Mouse (Mus musculus) hindbrain, embryonic 16.5 days (tissue): ENCODE measurements around the gene Mettl27. TPM values are rescaled to one million over a fixed set of nuclear protein-coding genes. Genes with fewer than 3 reads are reported as not detected.
"Not testable (repeated sequence)": the region's sequence is repeated elsewhere in the genome, so short reads cannot be mapped to it uniquely, and the experiment has no call there.

Experiments used
- ATAC-seq: fragments of 200-750 bp; cut with Nextera tagmentation; 2 replicates; pipeline ENCODE4 v1.8.0; 2017; ENCODE audit warnings: moderate TSS enrichment, moderate library complexity
- H3K27ac ChIP-seq: fragments of 300-500 bp; sonication (generic); 2 replicates; pipeline ENCODE4 v1.5.1; 2014; ENCODE audit warnings: low read depth, mild to moderate bottlenecking, control low read depth, low read length, moderate library complexity
- H3K27me3 ChIP-seq: fragments of 300-500 bp; sonication (generic); replicated peaks from 2 replicates; pipeline ENCODE4 v1.6.1; 2014; ENCODE audit warnings: low read length; ENCODE audit not compliant: control insufficient read depth, insufficient read depth
- H3K36me3 ChIP-seq: fragments of 300-500 bp; sonication (generic); 2 replicates; pipeline ENCODE4 v1.6.1; 2014; ENCODE audit warnings: mild to moderate bottlenecking, low read length, moderate library complexity, mixed read lengths; ENCODE audit not compliant: control insufficient read depth, insufficient read depth
- H3K4me1 ChIP-seq: fragments of 300-500 bp; sonication (generic); 2 replicates; pipeline ENCODE4 v1.6.1; 2014; ENCODE audit warnings: low read depth, low read length; ENCODE audit not compliant: control insufficient read depth, insufficient read depth
- H3K4me2 ChIP-seq: fragments of 300-500 bp; sonication (generic); 2 replicates; pipeline ENCODE4 v1.6.1; 2014; ENCODE audit warnings: mild to moderate bottlenecking, low read length, control low read depth, moderate library complexity
- H3K4me3 ChIP-seq: fragments of 300-500 bp; sonication (generic); 2 replicates; pipeline ENCODE4 v1.5.1; 2014; ENCODE audit warnings: mild to moderate bottlenecking, low read length, control low read depth, moderate library complexity
- H3K9ac ChIP-seq: fragments of 300-500 bp; sonication (generic); 2 replicates; pipeline ENCODE4 v1.6.1; 2014; ENCODE audit warnings: low read depth, mild to moderate bottlenecking, control low read depth, low read length, moderate library complexity
- H3K9me3 ChIP-seq: fragments of 300-500 bp; sonication (generic); 2 replicates; pipeline ENCODE4 v1.6.1; 2014; ENCODE audit warnings: mild to moderate bottlenecking, low read length, moderate library complexity; ENCODE audit not compliant: control insufficient read depth
- WGBS: fragments of 180-500 bp; shearing (Covaris S2); extraction: QIAGEN DNeasy Blood & Tissue Kit; methylation state at CpG from one replicate; pipeline ENCODE4 v1.1.7; 2014; 5-methylcytosine and 5-hydroxymethylcytosine counted together
- polyA plus RNA-seq: library from polyadenylated mRNA; unstranded; fragments of >200 nt; fragmentation: Nextera tagmentation; extraction: Ambion mirVana; gene quantifications from 2 replicates; pipeline ENCODE4 v1.2.1, GENCODE M21; 2015

The Mettl27 gene
- polyA plus RNA-seq, 1 experiment from 2014 or later: 7.0 TPM

- H3K4me2 ChIP-seq, ATAC-seq, H3K9ac ChIP-seq, H3K36me3 ChIP-seq, H3K4me3 ChIP-seq, H3K4me1 ChIP-seq, H3K9me3 ChIP-seq, H3K27ac ChIP-seq, H3K27me3 ChIP-seq: not testable (repeated sequence)
- 87% methylated on average over 5 of the region's 5 CpGs for WGBS
Measured at GRCm38 (mm10) chr5:134933686-134934085, 1.5 kb downstream of the Mettl27 start.

GRCm38 (mm10) chr5:134934666-134935065 is 2.5 kb downstream of the Mettl27 start:
- H3K36me3 ChIP-seq: no peaks in the 10 kb centered on the region
- no peak overlapping the region for H3K9ac ChIP-seq
- no peak overlapping the region for H3K4me2 ChIP-seq
- peaks cover 6% of the 10 kb centered on the region; the same call in 1 of the 2 replicates for H3K4me1 ChIP-seq
- no peak for ATAC-seq
- H3K27me3 ChIP-seq: no peaks in the 10 kb centered on the region
- H3K4me3 ChIP-seq: no peak overlapping the region
- no peak overlapping the region for H3K27ac ChIP-seq
- H3K9me3 ChIP-seq: no peaks in the 10 kb centered on the region
- WGBS: 81% methylated on average over 3 of the region's 3 CpGs

GRCm38 (mm10) chr5:134936051-134936450 is 3.9 kb downstream of the Mettl27 start:
- Histone ChIP-seq H3K9ac (no peak overlapping the region), H3K27ac (no peak overlapping the region), H3K4me1 (peaks cover 6% of the 10 kb centered on the region; the same call in 1 of the 2 replicates), H3K9me3 (no peaks in the 10 kb centered on the region), H3K4me2 (no peak overlapping the region), H3K36me3 (no peaks in the 10 kb centered on the region), H3K27me3 (no peaks in the 10 kb centered on the region), H3K4me3 (no peak overlapping the region)
- WGBS: 96% methylated on average over 6 of the region's 6 CpGs
- no peak for ATAC-seq

GRCm38 (mm10) chr5:134936626-134937185 is 4.5 kb downstream of the Mettl27 start:
- Histone ChIP-seq H3K4me2 (no peak overlapping the region), H3K9ac (no peak overlapping the region), H3K27me3 (no peaks in the 10 kb centered on the region), H3K27ac (no peak overlapping the region), H3K36me3 (no peaks in the 10 kb centered on the region), H3K4me1 (peaks cover 6% of the 10 kb centered on the region; the same call in 1 of the 2 replicates), H3K4me3 (no peak overlapping the region), H3K9me3 (no peaks in the 10 kb centered on the region)
- WGBS: 95% methylated on average over 6 of the region's 6 CpGs
- ATAC-seq: no peak

GRCm38 (mm10) chr5:134939069-134939468 is 6.9 kb downstream of the Mettl27 start:
- Histone ChIP-seq H3K9ac (no peak overlapping the region), H3K9me3 (no peaks in the 10 kb centered on the region), H3K4me2 (no peak overlapping the region), H3K27me3 (no peaks in the 10 kb centered on the region), H3K4me3 (no peak overlapping the region), H3K36me3 (no peaks in the 10 kb centered on the region), H3K4me1 (no peaks in the 10 kb centered on the region), H3K27ac (no peak overlapping the region)
- ATAC-seq: no peak
- 70% methylated on average over 3 of the region's 3 CpGs for WGBS

- H3K4me1 ChIP-seq: not testable (repeated sequence)
Measured at GRCm38 (mm10) chr5:134939554-134939953, 7.4 kb downstream of the Mettl27 start.

GRCm38 (mm10) chr5:134941472-134942209 is 9.5 kb downstream of the Mettl27 start:
- peaks cover 9% of the 10 kb centered on the region for H3K27me3 ChIP-seq
- ATAC-seq: no peak
- no peaks in the 10 kb centered on the region for H3K9me3 ChIP-seq
- no peak overlapping the region for H3K4me2 ChIP-seq
- H3K4me3 ChIP-seq: no peak overlapping the region
- H3K4me1 ChIP-seq: peaks cover 5% of the 10 kb centered on the region; the same call in 1 of the 2 replicates
- no peak overlapping the region for H3K27ac ChIP-seq
- H3K36me3 ChIP-seq: no peaks in the 10 kb centered on the region
- 83% methylated on average over 14 of the region's 14 CpGs for WGBS
- no peak overlapping the region for H3K9ac ChIP-seq

More at GRCm38 (mm10) chr5:134939554-134939953, 7.4 kb downstream of the Mettl27 start:
- not testable (repeated sequence) for H3K9me3 ChIP-seq, H3K4me3 ChIP-seq, H3K4me2 ChIP-seq, H3K36me3 ChIP-seq, H3K9ac ChIP-seq, H3K27ac ChIP-seq, ATAC-seq, H3K27me3 ChIP-seq
- 94% methylated on average over 2 of the region's 7 CpGs for WGBS

GRCm38 (mm10) chr5:134942740-134943139 is 10.6 kb downstream of the Mettl27 start:
- no peak overlapping the region for H3K4me3 ChIP-seq
- no peak overlapping the region for H3K9ac ChIP-seq
- no peaks in the 10 kb centered on the region for H3K36me3 ChIP-seq
- H3K27ac ChIP-seq: no peak overlapping the region
- H3K4me2 ChIP-seq: no peak overlapping the region
- peaks cover 5% of the 10 kb centered on the region; the same call in 1 of the 2 replicates for H3K4me1 ChIP-seq
- peaks cover 12% of the 10 kb centered on the region for H3K27me3 ChIP-seq
- ATAC-seq: no peak
- H3K9me3 ChIP-seq: no peaks in the 10 kb centered on the region
- 83% methylated on average over 2 of the region's 2 CpGs for WGBS

GRCm38 (mm10) chr5:134944179-134944578 is 12.0 kb downstream of the Mettl27 start:
- H3K4me1 ChIP-seq: peaks cover 5% of the 10 kb centered on the region; the same call in 1 of the 2 replicates
- H3K27me3 ChIP-seq: peaks cover 12% of the 10 kb centered on the region
- H3K27ac ChIP-seq: no peak overlapping the region
- no peak overlapping the region for H3K4me3 ChIP-seq
- no peaks in the 10 kb centered on the region for H3K9me3 ChIP-seq
- 72% methylated on average over 5 of the region's 5 CpGs for WGBS
- no peak for ATAC-seq
- no peak overlapping the region for H3K9ac ChIP-seq
- no peak overlapping the region for H3K4me2 ChIP-seq
- no peaks in the 10 kb centered on the region for H3K36me3 ChIP-seq
